In the genomic region with DNA sequence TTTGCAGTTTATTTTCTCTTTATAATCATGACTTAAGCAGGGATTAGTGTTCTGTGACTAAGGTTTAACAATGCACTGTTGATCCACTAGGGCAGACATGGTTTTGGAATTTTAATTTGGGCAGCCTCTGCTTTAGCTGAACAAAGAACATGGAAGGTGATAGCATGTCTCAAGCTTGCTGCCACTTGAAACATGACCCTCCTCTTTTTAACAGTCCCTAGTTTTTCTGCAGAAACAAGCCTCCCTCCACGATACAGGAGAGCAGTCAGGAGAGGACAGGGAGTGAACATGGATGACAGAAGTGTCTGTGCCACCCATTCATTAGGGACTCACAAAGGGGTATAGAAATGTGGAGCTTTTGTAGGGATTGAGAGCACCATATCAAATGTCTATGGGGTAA, we compare ENCODE assay signal across 18 mouse cellular contexts. TPM values are rescaled to one million over a fixed set of nuclear protein-coding genes. Genes with fewer than 3 reads are reported as not detected.
A peak's percentile ranks its signal among the peaks of the same experiment; 100 is the strongest.
DNase-seq lines count a peak whose midpoint lies in the region; ATAC-seq and TF ChIP-seq lines count a peak whose summit lies in the region.
"Had no signal": no experiment of that assay in that cellular context is flagged by ENCODE, and none has a peak within 500 bp of the region (broad histone marks: within the 10 kb centered on the region; RNA-seq: fewer than 3 reads in every experiment).

No protein-coding gene starts in this region.

- H3K27ac ChIP-seq in forebrain, embryonic 12.5 days = no peak overlapping the region
- no peak overlapping the region for H3K27ac ChIP-seq in forebrain, embryonic 10.5 days
- H3K27ac ChIP-seq in kidney, postnatal 0 days = no peak overlapping the region
- H3K27ac ChIP-seq in limb, embryonic 14.5 days (replicated peaks; ENCODE audit: low read depth, low read length) = no peak overlapping the region
- H3K27ac ChIP-seq: hindbrain, embryonic 14.5 days; left cerebral cortex, adult 2 months; macrophage had no signal

- TF ChIP-seq CTCF in kidney, postnatal 0 days (IDR thresholded peaks at IDR 0.05; ENCODE audit: low read depth) = no peak
- no peak for TF ChIP-seq CTCF in brain, embryonic 14.5 days (IDR thresholded peaks at IDR 0.05; ENCODE audit: borderline replicate concordance, extremely low read depth, insufficient read depth, insufficient read length)

- no peak overlapping the region for H3K9ac ChIP-seq in forebrain, embryonic 12.5 days
- no peak overlapping the region for H3K9ac ChIP-seq in kidney, postnatal 0 days (ENCODE audit: low read depth, low read length)
- no peak overlapping the region for H3K9ac ChIP-seq in limb, embryonic 14.5 days (ENCODE audit: low read depth, low read length, severe bottlenecking)
- H3K9ac ChIP-seq: hindbrain, embryonic 14.5 days had no signal

- peak; percentile 77; the same call in 1 of the 2 replicates for ATAC-seq in forebrain, embryonic 12.5 days (ENCODE audit: low FRiP score)
- no peak for ATAC-seq in kidney, postnatal 0 days (replicated peaks; ENCODE audit: low FRiP score, low read depth)
- ATAC-seq in limb, embryonic 14.5 days (ENCODE audit: low FRiP score, low read depth) = peak; percentile 55
- ATAC-seq: intestine, postnatal 0 days had no signal

- WGBS in forebrain, embryonic 12.5 days = 18% methylated on average over 1 of the region's 1 CpGs
- 34% methylated on average over 1 of the region's 1 CpGs for WGBS in forebrain, embryonic 10.5 days
- 35% methylated on average over 1 of the region's 1 CpGs for WGBS in kidney, postnatal 0 days
- 31% methylated on average over 1 of the region's 1 CpGs for WGBS in limb, embryonic 14.5 days

- H3K4me1 ChIP-seq in forebrain, embryonic 12.5 days = peaks cover 5% of the 10 kb centered on the region; the same call in 1 of the 2 replicates
- H3K4me1 ChIP-seq in forebrain, embryonic 10.5 days = peaks cover 17% of the 10 kb centered on the region
- no peaks in the 10 kb centered on the region for H3K4me1 ChIP-seq in kidney, postnatal 0 days (replicated peaks; ENCODE audit: insufficient read depth, low read length)
- H3K4me1 ChIP-seq in limb, embryonic 14.5 days (ENCODE audit: control insufficient read depth, insufficient read depth, low read length) = no peaks in the 10 kb centered on the region

- no peak for TF ChIP-seq POLR2A in brain, embryonic 14.5 days (IDR thresholded peaks at IDR 0.05; ENCODE audit: borderline replicate concordance, extremely low read depth, insufficient read depth, insufficient read length, poor library complexity, severe bottlenecking)
- TF ChIP-seq POLR2A in limb, embryonic 14.5 days (IDR thresholded peaks at IDR 0.05; ENCODE audit: borderline replicate concordance, extremely low read depth, insufficient read depth, insufficient read length) = no peak

- H3K4me2 ChIP-seq in forebrain, embryonic 12.5 days = no peak overlapping the region
- no peak overlapping the region for H3K4me2 ChIP-seq in kidney, postnatal 0 days (ENCODE audit: low read length)
- H3K4me2 ChIP-seq in limb, embryonic 14.5 days (replicated peaks; ENCODE audit: low read depth, low read length, severe bottlenecking) = no peak overlapping the region
- H3K4me2 ChIP-seq: hindbrain, embryonic 14.5 days had no signal

- no peak overlapping the region for H3K4me3 ChIP-seq in forebrain, embryonic 12.5 days (replicated peaks)
- no peak overlapping the region for H3K4me3 ChIP-seq in forebrain, embryonic 10.5 days
- no peak overlapping the region for H3K4me3 ChIP-seq in kidney, postnatal 0 days (replicated peaks; ENCODE audit: low read depth, low read length)
- H3K4me3 ChIP-seq in limb, embryonic 14.5 days (replicated peaks; ENCODE audit: low read length) = no peak overlapping the region
- H3K4me3 ChIP-seq: left cerebral cortex, adult 2 months; myocyte had no signal

- H3K27me3 ChIP-seq in forebrain, embryonic 12.5 days = peaks cover 18% of the 10 kb centered on the region
- peaks cover 58% of the 10 kb centered on the region for H3K27me3 ChIP-seq in forebrain, embryonic 10.5 days (ENCODE audit: poor library complexity, severe bottlenecking)
- no peaks in the 10 kb centered on the region for H3K27me3 ChIP-seq in kidney, postnatal 0 days (ENCODE audit: insufficient read depth, low read length)
- H3K27me3 ChIP-seq in limb, embryonic 14.5 days (ENCODE audit: control insufficient read depth, insufficient read depth, low read length) = no peaks in the 10 kb centered on the region

- no peak for DNase-seq in forebrain, embryonic 10.5 days (ENCODE audit: extremely low spot score, low spot score)
- peak; percentile 63 for DNase-seq in kidney, postnatal 0 days (ENCODE audit: low spot score)
- no peak for DNase-seq in kidney, adult 9 months
- peak; percentile 54 for DNase-seq in brain, embryonic 14.5 days (ENCODE audit: low read depth)
- no peak for DNase-seq in limb, embryonic 14.5 days (ENCODE audit: low spot score)
- no peak for DNase-seq in ovary, postnatal 14 days (ENCODE audit: low spot score)
- DNase-seq in gastrocnemius, adult 18-20 months (ENCODE audit: low spot score) = no peak
- DNase-seq: cerebellum, postnatal 14 days; liver; lung, adult 2 months had no signal

- no peaks in the 10 kb centered on the region for H3K36me3 ChIP-seq in forebrain, embryonic 12.5 days (replicated peaks)
- no peaks in the 10 kb centered on the region for H3K36me3 ChIP-seq in forebrain, embryonic 10.5 days (replicated peaks)
- H3K36me3 ChIP-seq in kidney, postnatal 0 days (ENCODE audit: insufficient read depth, low read length) = no peaks in the 10 kb centered on the region
- no peaks in the 10 kb centered on the region for H3K36me3 ChIP-seq in limb, embryonic 14.5 days (ENCODE audit: control insufficient read depth, insufficient read depth, low read length)

- no peaks in the 10 kb centered on the region for H3K9me3 ChIP-seq in forebrain, embryonic 12.5 days
- H3K9me3 ChIP-seq in forebrain, embryonic 10.5 days = no peaks in the 10 kb centered on the region
- H3K9me3 ChIP-seq in kidney, postnatal 0 days (replicated peaks; ENCODE audit: low read length) = no peaks in the 10 kb centered on the region
- H3K9me3 ChIP-seq in limb, embryonic 14.5 days (ENCODE audit: control insufficient read depth, low read length) = no peaks in the 10 kb centered on the region

RNA-seq across cellular contexts. Expression of a gene that starts 13.4 kb away (rescaled TPM):
- polyA plus RNA-seq in forebrain, embryonic 12.5 days (2016; fragmentation: Nextera tagmentation; extraction: Ambion mirVana) = 0.18 TPM in 1 of 2 replicates, not detected in the other
- 0.16 and 0.17 TPM in 2 replicates for polyA plus RNA-seq in forebrain, embryonic 10.5 days (2016; fragmentation: Nextera tagmentation; extraction: Ambion mirVana)
- not detected in 2 replicates for polyA plus RNA-seq in kidney, postnatal 0 days (2015; fragmentation: Nextera tagmentation; extraction: Ambion mirVana)
- not detected in 2 replicates for polyA plus RNA-seq in brain, embryonic 14.5 days (2012; rRNA removed)
- polyA plus RNA-seq in limb, embryonic 14.5 days (2012; rRNA removed) = not detected in 2 replicates
- polyA plus RNA-seq in limb, embryonic 14.5 days (2014; fragmentation: Nextera tagmentation; extraction: Ambion mirVana) = 0.66 TPM in 1 of 2 replicates, not detected in the other
- total RNA-seq in gastrocnemius, adult 18-20 months (2021) = not detected
- total RNA-seq: granulocyte monocyte progenitor cell, adult 5-6 weeks; layer of hippocampus, adult 18-20 months; left cerebral cortex, adult 2 months had no signal
- polyA plus RNA-seq: hindbrain, embryonic 14.5 days; intestine, postnatal 0 days; lung, adult 2 months; macrophage; myocyte had no signal

Comparison
In these comparisons a context has a peak if more than half of its experiments do, and no peak if none do; other contexts are left out.
1. DNase-seq: peak in kidney, postnatal 0 days (single experiment) and brain, embryonic 14.5 days (single experiment); none in forebrain, embryonic 10.5 days (single experiment), kidney, adult 9 months (single experiment), limb, embryonic 14.5 days (single experiment), ovary, postnatal 14 days (single experiment) and gastrocnemius, adult 18-20 months (single experiment).